Mouse (Mus musculus): Measurements from ENCODE around the gene Atp8b5. TPM values are rescaled to one million over a fixed set of nuclear protein-coding genes. Genes with fewer than 3 reads are reported as not detected.

Atp8b5 gene
- polyA plus RNA-seq, 1 experiment, result 27.9 TPM

GRCm38 (mm10) chr4:43309696-43310338, 42.9 kb downstream of the Atp8b5 start:
- TF ChIP-seq POLR2A (IDR thresholded peaks at IDR 0.05; ENCODE audit: control insufficient read depth, low read depth, low read length), result no peak
- Histone ChIP-seq H3K27ac (ENCODE audit: control insufficient read depth, insufficient read depth, low read depth, low read length) (no peak overlapping the region), H3K36me3 (ENCODE audit: control insufficient read depth, insufficient read depth, low read length) (peaks cover 3% of the 10 kb centered on the region), H3K4me1 (ENCODE audit: control insufficient read depth, insufficient read depth, low read length) (no peaks in the 10 kb centered on the region), H3K4me3 (ENCODE audit: control insufficient read depth, low read depth, low read length) (no peak overlapping the region), H3K27me3 (ENCODE audit: control insufficient read depth, insufficient read depth, low read length) (no peaks in the 10 kb centered on the region)

- Histone ChIP-seq H3K4me3 (ENCODE audit: control insufficient read depth, low read depth, low read length) (no peak overlapping the region), H3K27me3 (ENCODE audit: control insufficient read depth, insufficient read depth, low read length) (no peaks in the 10 kb centered on the region), H3K27ac (ENCODE audit: control insufficient read depth, insufficient read depth, low read depth, low read length) (no peak overlapping the region), H3K4me1 (ENCODE audit: control insufficient read depth, insufficient read depth, low read length) (no peaks in the 10 kb centered on the region), H3K36me3 (ENCODE audit: control insufficient read depth, insufficient read depth, low read length) (peaks cover 2% of the 10 kb centered on the region; the same call in 1 of the 2 replicates)
- no peak for TF ChIP-seq CTCF (IDR thresholded peaks at IDR 0.05; ENCODE audit: control insufficient read depth, insufficient read depth, insufficient replicate concordance, low read depth, low read length)
- TF ChIP-seq POLR2A (IDR thresholded peaks at IDR 0.05; ENCODE audit: control insufficient read depth, low read depth, low read length), result no peak
Measured at GRCm38 (mm10) chr4:43321536-43321935, 54.6 kb downstream of the Atp8b5 start.

GRCm38 (mm10) chr4:43322336-43322735, 55.4 kb downstream of the Atp8b5 start:
- H3K36me3 ChIP-seq (ENCODE audit: control insufficient read depth, insufficient read depth, low read length), result peaks cover 2% of the 10 kb centered on the region; the same call in 1 of the 2 replicates
- TF ChIP-seq POLR2A (IDR thresholded peaks at IDR 0.05; ENCODE audit: control insufficient read depth, low read depth, low read length) (no peak), CTCF (IDR thresholded peaks at IDR 0.05; ENCODE audit: control insufficient read depth, insufficient read depth, insufficient replicate concordance, low read depth, low read length) (no peak)
- no peak overlapping the region for H3K4me3 ChIP-seq (ENCODE audit: control insufficient read depth, low read depth, low read length)
- H3K4me1 ChIP-seq (ENCODE audit: control insufficient read depth, insufficient read depth, low read length), result no peaks in the 10 kb centered on the region
- no peaks in the 10 kb centered on the region for H3K27me3 ChIP-seq (ENCODE audit: control insufficient read depth, insufficient read depth, low read length)
- H3K27ac ChIP-seq (ENCODE audit: control insufficient read depth, insufficient read depth, low read depth, low read length), result no peak overlapping the region

DNA sequence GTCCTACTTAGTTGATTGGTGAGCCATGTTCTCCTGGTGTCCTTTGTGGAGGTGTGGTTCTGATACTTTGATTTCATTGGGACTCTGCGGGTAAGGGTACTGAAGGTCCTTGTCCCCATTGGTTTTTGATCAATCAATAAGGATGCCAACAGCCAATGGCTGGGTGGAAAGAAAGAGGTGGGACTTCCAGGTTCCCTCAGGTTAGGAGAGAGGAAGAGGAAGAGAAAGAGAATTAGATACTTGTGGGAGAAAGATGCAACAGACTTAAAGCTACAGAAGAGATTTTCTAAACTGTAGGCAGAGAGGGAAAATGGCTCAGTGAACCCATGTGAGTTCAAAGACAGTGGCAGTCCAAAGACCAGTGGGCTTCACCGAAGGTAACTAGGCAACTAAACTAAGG, 60.2 kb downstream of the Atp8b5 start:
- TF ChIP-seq POLR2A (IDR thresholded peaks at IDR 0.05; ENCODE audit: control insufficient read depth, low read depth, low read length) (no peak), CTCF (IDR thresholded peaks at IDR 0.05; ENCODE audit: control insufficient read depth, insufficient read depth, insufficient replicate concordance, low read depth, low read length) (no peak)
- H3K27me3 ChIP-seq (ENCODE audit: control insufficient read depth, insufficient read depth, low read length), result no peaks in the 10 kb centered on the region

GRCm38 (mm10) chr4:43334771-43335170, 67.8 kb downstream of the Atp8b5 start:
- H3K27me3 ChIP-seq (ENCODE audit: control insufficient read depth, insufficient read depth, low read length), result no peaks in the 10 kb centered on the region
- H3K4me1 ChIP-seq (ENCODE audit: control insufficient read depth, insufficient read depth, low read length), result no peaks in the 10 kb centered on the region
- TF ChIP-seq POLR2A (IDR thresholded peaks at IDR 0.05; ENCODE audit: control insufficient read depth, low read depth, low read length) (no peak), CTCF (IDR thresholded peaks at IDR 0.05; ENCODE audit: control insufficient read depth, insufficient read depth, insufficient replicate concordance, low read depth, low read length) (no peak)
- no peak overlapping the region for H3K4me3 ChIP-seq (ENCODE audit: control insufficient read depth, low read depth, low read length)
- H3K27ac ChIP-seq (ENCODE audit: control insufficient read depth, insufficient read depth, low read depth, low read length), result no peak overlapping the region
- H3K36me3 ChIP-seq (ENCODE audit: control insufficient read depth, insufficient read depth, low read length), result no peaks in the 10 kb centered on the region

More for the DNA sequence above, 60.2 kb downstream of the Atp8b5 start:
- Histone ChIP-seq H3K36me3 (ENCODE audit: control insufficient read depth, insufficient read depth, low read length) (no peaks in the 10 kb centered on the region), H3K4me1 (ENCODE audit: control insufficient read depth, insufficient read depth, low read length) (no peaks in the 10 kb centered on the region), H3K27ac (ENCODE audit: control insufficient read depth, insufficient read depth, low read depth, low read length) (no peak overlapping the region), H3K4me3 (ENCODE audit: control insufficient read depth, low read depth, low read length) (no peak overlapping the region)

DNA sequence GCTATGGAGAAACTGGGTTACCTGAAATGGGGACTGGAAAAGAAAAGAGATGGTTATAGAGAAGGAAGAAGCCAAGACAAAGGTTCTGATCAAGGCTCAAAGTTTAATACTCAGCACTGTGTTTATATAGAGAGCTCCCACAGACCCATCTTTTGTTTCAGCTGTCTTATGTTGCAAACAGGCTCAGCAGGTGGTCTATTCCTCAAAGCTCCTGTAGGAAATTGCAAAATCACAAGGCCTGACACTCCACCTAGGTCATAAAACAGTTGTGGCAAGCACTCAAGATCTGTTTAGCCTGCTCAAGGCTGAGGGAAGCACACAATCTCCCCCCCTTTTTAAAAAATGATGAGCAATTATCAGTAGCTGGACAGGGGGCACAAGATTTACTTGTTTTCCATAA, 69.2 kb downstream of the Atp8b5 start:
- no peak overlapping the region for H3K27ac ChIP-seq (ENCODE audit: control insufficient read depth, insufficient read depth, low read depth, low read length)
- no peaks in the 10 kb centered on the region for H3K27me3 ChIP-seq (ENCODE audit: control insufficient read depth, insufficient read depth, low read length)
- no peaks in the 10 kb centered on the region for H3K4me1 ChIP-seq (ENCODE audit: control insufficient read depth, insufficient read depth, low read length)
- TF ChIP-seq POLR2A (IDR thresholded peaks at IDR 0.05; ENCODE audit: control insufficient read depth, low read depth, low read length), result no peak
- TF ChIP-seq CTCF (IDR thresholded peaks at IDR 0.05; ENCODE audit: control insufficient read depth, insufficient read depth, insufficient replicate concordance, low read depth, low read length), result no peak
- no peak overlapping the region for H3K4me3 ChIP-seq (ENCODE audit: control insufficient read depth, low read depth, low read length)
- H3K36me3 ChIP-seq (ENCODE audit: control insufficient read depth, insufficient read depth, low read length), result no peaks in the 10 kb centered on the region

- Histone ChIP-seq H3K27ac (ENCODE audit: control insufficient read depth, insufficient read depth, low read depth, low read length) (no peak overlapping the region), H3K4me1 (ENCODE audit: control insufficient read depth, insufficient read depth, low read length) (no peaks in the 10 kb centered on the region), H3K4me3 (ENCODE audit: control insufficient read depth, low read depth, low read length) (no peak overlapping the region), H3K36me3 (ENCODE audit: control insufficient read depth, insufficient read depth, low read length) (no peaks in the 10 kb centered on the region), H3K27me3 (ENCODE audit: control insufficient read depth, insufficient read depth, low read length) (no peaks in the 10 kb centered on the region)
- no peak for TF ChIP-seq POLR2A (IDR thresholded peaks at IDR 0.05; ENCODE audit: control insufficient read depth, low read depth, low read length)
- TF ChIP-seq CTCF (IDR thresholded peaks at IDR 0.05; ENCODE audit: control insufficient read depth, insufficient read depth, insufficient replicate concordance, low read depth, low read length), result no peak
Measured at GRCm38 (mm10) chr4:43340096-43340804, 73.3 kb downstream of the Atp8b5 start.
